1 mouse cellular context compared by ENCODE assay signal in the genomic region with DNA sequence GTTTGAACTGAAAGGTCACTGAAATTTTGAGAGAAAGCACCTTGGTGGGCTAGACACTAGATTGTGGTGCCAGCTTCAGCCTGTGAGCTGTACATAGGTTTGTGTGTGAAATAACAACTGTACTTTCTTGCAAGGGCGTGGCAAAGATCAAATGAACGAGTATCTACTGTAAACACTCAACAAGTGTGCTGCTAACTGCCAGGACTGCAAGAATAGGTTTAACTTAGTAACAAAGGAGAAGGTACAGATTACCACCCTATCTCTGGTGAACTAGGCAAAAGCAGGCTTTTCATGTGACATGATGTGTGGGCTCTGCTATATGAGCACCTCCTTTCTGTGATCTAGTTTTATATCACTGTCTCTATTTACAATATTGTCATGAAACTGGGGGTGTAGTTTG.
TF ChIP-seq lines count a peak whose summit lies in the region.

No protein-coding gene starts in this region.

TF ChIP-seq in MEL, 35 proteins besides CTCF, POLR2A, EP300 and RAD21 (continued from another document):
- TF ChIP-seq ZNF384 (IDR thresholded peaks at IDR 0.05; ENCODE audit: low read depth, low read length) = no peak
- TF ChIP-seq NRF1 (IDR thresholded peaks at IDR 0.05; ENCODE audit: insufficient read depth, low read depth, low read length, poor library complexity, severe bottlenecking) = no peak
